Mouse (Mus musculus) R1 (cell line): ENCODE data around the gene Hoxa6.

Experiments used
- DNase-seq: peaks from one replicate; pipeline ENCODE4 v3.0.0-alpha.2; 2018; ENCODE audit warnings: low read depth, low spot score

Hoxa6 gene

DNA sequence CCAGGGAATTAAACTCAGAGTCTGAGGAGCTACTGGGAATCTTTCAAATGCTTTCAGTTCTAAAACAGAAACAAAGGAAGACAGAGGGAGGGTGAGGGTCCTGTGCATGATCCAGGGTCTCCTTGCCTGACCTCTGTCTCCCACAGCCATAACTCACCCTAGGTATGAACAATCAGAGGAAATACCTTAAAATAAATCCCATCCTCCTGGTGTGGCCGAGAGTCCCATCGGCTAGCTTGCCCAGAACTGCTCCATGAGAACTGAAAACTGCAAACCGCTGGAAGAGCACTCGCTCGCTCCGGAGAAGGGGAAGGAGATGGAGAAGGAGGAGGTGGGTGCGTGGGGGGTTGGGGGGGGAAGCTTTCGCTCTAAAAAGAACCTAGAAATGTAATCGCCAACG lies 28.8 kb downstream of the Hoxa6 start:
- DNase-seq = no peak

DNA sequence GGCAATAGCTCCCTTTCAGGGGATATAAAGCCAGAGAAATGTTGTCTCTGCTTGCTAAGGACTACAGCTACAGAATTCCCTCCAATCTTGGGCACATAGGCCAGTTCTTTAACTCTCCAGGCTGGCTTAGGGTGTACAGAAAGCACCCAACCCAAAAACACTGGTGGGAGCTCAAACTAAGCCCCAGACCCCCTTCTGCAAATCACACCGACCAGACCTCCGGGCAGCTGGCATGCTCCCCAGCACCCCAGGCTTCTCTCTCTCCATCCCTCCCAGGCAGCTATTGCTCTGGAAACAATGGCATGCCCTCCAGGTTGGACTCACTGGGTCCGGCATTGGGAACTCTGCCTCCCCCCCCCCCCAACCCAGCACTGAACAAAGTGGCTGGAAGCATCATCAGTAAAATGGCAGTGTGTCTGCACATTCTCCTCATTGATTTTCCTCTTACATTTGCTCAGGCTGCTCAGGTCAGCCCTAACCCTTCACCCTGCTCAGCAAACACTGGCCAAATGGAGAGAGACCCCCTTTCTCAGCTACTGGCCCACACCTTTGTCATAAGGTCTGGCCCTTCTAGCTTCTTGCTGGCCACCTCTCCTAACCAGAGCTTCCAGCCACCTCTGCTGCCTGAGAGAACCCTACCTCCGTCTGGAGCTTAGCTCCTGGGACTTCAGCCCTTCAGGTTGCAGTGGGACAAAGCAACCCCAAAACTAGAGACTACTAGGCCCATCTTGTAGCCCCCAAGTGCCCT lies 29.4 kb downstream of the Hoxa6 start:
- no peak for DNase-seq

DNA sequence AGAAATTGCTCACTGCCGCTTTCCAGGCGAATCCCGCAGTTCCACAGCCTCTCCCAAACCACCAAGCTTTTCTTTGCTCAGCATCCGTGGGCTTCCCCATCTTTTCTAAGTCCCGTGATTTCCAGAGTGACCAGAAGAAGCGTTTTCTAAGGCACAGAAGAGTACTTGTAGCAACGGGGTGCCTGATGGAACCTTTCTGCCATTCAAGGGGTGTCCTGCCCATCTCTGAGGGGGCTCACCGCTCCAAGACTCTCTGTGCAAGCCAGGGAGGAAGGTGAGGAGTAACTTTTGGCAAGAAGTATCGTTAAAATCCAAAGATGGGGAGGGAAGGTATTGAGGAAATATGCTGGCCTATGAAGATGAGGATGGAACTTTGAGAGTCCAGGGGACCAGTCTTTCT lies 30.7 kb downstream of the Hoxa6 start:
- no peak for DNase-seq

DNA sequence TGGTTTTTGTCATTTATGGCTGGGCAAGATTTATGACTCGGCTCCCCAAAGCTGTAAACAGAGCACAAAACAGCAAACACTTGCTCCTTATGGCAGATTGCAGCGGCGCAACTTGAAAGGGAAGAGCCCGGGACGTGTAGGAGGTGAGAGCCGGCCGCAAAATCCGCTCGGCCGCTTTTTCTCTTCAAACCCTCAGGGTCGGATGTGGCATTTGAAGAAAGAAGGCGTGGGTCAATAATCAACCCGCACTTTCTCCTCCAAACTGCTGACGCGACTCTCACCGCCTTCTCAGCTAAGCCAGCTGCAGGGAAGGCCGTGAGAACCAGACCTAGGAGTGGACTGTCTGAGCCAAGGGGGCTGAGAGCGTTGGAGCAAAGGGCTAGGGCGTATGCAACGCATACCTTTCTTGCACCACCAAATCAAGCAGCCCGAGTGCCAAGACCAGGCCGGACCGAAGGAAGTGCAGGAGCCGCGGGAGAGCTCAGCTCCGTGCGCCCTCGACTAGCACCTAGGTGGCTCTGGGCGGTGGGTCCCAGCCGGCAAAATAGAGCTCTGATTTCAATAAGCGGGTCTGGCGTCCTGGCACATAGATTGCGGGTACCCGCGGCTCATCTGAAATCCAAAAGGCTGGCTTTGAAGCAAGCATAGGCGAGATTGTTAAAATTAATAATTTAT lies 31.3 kb downstream of the Hoxa6 start, which contains the start of gene 5730596B20Rik:
Gene 5730596B20Rik (plus strand): TSS at position 438 of the 675 bp plus-strand sequence.
- DNase-seq = no peak

DNA sequence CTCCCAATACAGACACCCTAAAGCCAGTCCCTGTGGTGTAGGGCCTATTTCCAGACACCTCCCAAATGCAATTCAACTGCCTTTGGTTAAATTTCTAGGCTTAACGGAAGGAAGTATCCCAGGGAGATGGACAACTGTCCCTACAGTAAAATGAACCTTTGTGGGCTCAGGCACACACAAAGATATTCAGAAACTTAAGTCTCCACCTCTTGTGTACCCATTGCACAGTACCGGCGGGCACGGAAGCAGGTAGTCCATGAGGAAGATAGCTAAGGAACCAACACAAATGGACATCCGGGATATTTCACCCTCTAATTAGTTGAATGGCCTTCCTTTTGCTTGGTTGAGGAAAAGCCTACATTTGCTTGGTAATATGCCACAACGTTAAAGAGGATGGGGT lies 32.1 kb downstream of the Hoxa6 start:
- no peak for DNase-seq

DNA sequence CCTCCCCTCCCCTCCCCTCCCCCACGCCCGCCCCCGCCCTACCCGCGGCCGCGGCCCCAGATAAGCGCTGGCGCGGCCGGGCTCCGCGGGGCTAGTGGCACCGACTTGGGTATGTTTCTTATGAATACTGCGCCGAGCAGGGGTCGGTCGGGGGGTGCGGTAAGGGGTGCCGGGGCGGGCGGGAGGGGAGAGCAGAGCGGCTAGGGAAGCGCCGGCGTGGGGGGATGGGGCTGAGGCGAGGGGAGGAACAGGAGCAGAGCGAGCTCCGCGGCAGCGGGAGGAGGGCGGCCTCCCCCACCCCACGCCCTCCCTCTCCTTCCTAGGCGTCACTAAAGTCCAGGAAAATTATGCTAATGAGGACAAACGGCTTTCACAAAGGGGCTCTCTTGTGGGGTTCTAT lies 32.7 kb downstream of the Hoxa6 start:
- DNase-seq = no peak

DNA sequence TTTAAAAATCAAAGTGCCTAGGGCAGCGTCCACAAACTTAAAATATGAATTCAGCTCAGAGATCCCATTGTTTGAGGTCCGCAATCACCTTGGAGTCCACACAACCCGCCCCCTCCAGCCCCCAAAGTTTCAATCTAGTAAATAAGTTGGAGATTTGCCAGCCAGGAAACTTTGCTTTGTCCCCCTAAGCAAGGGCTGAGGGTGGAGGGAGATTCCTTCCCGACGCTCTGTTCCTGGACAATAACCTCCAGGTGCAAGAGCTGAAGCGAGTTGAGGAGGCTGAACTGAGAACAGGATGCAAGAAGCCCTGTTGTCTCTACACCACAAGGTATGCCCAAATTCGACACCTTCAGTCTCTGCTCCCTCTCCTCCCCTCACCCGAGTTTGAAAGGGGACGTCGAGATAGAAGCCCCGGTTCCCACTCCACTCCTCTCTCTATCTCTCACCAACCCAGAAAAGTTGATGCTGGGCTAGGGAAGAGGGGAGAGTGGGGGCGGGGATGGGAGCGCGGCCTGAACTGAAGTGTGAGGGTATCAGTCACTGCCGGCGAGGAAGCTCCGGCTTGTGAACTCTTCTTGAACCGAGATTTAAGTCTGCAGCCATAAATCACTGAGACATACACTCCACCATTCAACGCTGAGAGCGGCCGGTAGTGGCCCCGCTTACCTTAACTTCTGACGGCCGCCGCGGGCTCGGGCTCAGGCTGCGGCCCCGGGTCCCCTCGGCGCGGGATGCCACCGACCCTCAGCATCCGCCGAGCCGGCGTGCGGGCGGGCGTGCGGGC lies 33.4 kb downstream of the Hoxa6 start:
- peak; percentile 77 for DNase-seq

DNA sequence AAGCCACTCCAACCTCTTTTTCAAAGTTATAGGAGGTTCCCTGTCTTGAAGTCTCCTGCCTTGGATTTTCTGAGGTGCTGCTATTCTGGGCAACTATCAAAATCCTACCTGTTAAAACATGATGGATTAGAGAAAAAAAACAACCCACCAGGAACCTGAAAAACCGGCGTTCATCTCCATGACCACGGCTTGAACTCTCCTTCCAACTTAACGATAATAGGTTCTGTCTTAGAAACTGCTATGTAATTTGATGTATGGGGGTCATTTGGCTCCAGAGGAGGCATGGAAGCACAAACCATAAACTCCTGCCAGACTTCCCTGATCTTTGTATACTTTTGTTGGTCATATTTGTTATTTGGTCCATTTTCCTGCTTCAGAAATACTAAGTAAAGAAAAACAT lies 34.9 kb downstream of the Hoxa6 start:
- no peak for DNase-seq

DNA sequence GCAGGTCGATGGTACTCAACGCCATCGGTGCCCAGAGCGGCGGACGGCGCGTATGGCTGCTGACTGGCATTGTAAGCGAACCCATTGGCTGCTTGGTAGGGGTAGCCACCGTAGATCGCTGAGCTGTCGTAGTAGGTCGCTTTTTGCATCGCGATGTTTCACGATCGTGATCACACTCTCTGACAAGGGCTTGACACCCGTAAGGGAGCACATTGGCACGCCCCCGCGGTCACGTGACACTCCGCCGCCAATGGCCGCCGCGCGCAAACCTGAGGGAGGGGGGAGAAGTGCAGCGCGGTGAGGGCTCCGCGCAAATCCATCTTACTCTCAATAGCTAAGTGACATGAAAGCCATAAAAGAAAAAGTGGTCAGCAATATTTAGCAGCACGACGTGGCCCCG lies 36.0 kb downstream of the Hoxa6 start:
- DNase-seq = peak; percentile 97

DNA sequence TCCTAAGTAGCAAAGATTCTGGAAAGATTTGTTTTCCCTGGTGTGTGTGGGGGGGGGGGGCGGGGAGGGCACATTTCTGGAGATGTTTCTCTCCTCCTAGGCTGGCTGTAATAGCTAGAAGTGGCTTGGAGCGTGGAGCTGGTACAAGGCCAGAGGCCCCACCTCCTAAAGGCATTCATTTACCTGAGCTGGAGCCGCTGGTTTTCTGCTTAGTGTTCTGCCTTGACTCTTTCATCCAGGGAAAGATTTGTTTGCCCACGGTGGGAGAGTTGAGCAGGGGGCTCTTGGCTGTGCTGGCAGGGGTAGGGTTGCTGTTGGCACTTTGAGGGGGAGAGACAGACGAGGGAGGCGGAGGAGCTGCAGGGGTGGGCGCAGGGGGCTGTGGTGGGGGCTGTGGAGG lies 36.6 kb downstream of the Hoxa6 start:
- no peak for DNase-seq

DNA sequence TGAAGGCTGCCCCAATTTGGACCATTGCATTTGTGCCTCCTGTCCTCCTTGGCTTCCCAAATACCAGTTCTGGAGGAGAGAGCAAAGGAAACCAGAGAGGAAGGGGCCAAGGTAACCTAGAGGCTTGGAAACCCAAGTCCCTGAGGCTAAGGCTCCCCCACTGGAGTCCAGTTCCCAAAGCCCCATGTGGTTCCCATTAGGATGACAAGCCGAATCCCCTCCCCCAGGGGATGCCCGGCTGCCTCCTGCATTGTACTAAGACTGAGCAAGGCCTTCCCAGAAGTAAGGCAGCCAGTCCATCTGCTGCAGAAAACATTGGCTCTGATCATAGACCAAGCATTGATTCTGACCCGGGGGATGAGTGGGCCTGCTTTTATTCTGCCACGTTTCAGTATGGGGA lies 37.2 kb downstream of the Hoxa6 start:
- DNase-seq = no peak

DNA sequence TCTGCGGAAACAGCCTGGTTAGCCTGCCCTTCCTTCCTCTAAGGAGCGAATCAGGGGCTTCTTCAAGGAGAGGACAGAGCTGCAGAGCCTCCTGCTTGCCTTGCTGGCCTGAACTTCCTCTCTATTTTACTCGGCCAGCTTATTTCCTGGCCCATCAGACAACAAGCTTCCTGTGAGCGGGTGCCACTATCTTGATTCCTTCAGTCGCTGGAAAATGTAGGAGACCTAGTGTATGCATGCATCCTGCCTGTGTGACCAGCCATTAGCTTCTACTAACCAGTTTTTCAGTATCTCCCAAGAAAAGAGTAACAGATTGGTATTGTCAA lies 37.7 kb downstream of the Hoxa6 start:
- no peak for DNase-seq

DNA sequence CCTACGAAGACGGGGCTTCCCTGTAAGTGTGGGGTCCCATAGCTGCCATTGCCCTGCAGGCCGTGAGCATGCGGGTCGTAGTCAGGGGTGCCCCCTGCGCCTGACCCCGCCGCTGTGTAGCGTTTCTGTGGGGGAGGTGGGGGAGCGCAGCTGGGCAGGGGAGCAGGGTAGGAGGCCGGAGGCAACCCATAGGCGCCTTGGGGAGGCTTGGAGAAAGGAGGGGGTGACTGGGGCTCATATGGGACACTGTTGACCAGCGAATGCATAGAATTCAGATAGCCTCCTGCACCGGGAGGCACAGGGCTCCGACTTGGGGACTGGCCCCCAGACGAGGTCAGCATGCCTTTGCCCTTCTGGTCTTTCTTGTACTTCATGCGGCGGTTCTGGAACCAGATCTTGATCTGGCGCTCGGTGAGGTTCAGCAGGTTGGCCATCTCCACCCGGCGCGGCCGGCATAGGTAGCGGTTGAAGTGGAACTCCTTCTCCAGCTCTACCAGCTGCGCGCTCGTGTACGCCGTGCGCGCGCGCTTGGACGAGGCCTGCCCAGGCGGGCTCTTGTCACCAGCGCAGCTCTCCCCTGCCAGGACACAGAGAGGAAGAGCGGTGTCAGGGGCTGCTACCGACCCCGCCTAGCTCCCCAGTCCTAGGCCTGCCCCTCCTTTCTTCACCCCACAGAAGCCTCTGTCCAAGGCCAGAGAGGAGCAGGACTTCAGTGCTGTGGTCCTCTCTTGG lies 38.2 kb downstream of the Hoxa6 start:
- DNase-seq = no peak

DNA sequence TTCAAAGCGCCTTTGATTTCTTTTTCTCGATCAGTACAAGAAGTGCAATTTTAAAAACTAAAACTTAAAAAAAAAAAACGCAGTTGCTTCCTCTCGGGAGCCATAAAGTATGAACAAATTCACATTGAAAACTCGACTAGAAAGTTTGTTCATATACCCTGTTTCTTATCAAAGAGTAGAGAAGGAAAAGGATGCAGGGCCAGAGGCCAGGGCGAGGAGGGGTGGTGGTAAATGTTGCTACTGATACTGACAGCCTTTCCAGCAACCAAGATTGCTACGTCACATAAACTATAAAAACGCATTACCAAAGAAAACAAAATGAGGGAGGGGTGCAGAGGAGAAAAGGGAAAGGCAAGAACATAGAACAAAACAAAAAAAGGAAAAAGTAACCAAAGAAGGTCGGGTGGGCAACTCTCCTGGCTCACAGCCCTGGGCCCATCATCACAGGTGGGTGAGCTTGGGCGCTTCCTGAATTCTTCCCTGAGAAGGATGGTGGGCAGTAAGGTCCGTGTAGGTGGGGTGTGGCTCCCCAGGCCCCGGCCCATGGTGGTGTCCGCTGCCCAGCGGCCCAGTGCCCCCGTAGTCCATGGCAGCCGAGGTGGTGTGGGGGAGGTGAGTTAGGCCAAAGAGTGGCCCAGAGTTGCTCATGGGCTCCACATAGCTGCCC lies 38.9 kb downstream of the Hoxa6 start:
- no peak for DNase-seq

DNA sequence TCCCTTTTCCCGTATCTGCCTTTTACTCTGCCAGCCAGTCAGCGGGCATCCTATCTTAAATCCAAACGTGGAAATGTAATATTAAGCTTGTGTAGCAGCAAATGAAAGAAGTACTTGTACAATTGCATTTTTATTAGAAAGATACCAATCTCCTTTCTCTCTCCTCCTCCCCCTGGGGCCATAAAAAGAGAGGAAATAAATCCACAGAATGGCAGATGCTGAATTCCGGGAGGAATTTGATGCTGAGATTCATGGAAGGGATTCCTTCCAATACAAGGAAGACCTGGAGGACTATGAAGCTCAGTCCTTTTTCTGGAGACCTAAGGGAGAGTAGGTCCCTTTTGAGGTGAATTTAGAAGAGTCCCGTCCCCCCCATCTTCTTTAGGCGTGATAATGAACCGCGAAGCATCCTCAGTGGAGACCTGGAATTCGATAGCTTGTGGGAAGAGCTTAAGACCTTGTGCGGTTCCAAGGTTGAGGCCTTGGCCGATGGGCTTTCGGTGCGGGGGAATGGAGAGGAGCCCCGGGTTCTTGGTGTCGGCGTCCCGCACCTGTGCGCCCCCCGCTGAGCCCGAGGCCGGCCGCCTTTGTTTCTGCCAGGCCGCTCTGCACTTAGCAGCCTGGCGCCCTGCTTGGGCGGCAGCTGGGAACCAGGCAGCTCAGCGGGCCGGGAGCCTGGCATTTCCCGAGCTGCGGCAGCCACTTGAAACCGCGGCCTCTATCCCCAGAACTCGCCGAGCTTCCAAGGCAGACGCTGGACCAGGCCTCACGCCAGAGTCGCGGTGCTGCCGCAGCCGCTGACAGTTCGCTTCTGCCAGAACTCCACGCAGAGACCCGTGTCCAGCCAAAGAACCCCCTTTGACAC lies 40.1 kb downstream of the Hoxa6 start:
- no peak for DNase-seq

DNA sequence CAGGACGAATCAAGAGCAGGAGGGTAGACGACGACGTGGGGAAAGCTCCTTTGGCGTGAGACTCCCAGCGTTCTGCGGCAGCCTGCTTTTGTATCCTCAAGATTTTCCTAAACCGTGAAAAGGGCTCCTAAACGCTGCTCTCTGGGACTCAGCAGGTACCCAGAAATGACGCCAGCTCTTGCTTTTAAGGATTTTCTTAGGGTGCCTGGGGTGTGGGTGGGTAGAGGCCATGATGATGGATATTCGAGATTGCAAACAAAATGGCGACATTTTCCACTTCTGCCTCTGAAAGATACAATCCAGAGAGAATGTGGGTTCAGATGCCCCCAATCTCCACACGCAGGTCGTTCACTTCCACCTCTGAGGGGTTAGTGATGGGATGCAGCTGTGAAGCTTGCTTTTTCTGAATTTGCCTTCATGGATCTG lies 40.8 kb downstream of the Hoxa6 start:
- no peak for DNase-seq

DNA sequence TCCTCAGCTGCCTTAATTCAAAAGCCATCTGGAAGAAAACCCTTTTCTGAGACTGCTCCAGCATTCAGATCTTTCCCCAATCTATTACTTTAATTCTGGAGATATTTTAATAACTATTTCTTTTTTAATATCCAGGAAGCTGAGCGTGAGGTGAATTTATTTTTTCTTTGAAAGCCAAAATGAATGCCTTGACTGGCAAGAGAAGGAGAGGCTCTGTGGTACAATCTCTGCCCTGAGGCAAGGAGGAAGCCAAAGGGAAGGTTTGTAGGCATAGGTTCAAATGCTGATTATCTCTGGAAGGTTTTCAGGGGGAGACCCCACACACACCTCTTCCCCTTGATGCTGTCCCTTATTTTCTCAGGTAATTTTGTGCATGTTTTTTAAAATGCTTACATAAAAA lies 41.3 kb downstream of the Hoxa6 start:
- DNase-seq = no peak

DNA sequence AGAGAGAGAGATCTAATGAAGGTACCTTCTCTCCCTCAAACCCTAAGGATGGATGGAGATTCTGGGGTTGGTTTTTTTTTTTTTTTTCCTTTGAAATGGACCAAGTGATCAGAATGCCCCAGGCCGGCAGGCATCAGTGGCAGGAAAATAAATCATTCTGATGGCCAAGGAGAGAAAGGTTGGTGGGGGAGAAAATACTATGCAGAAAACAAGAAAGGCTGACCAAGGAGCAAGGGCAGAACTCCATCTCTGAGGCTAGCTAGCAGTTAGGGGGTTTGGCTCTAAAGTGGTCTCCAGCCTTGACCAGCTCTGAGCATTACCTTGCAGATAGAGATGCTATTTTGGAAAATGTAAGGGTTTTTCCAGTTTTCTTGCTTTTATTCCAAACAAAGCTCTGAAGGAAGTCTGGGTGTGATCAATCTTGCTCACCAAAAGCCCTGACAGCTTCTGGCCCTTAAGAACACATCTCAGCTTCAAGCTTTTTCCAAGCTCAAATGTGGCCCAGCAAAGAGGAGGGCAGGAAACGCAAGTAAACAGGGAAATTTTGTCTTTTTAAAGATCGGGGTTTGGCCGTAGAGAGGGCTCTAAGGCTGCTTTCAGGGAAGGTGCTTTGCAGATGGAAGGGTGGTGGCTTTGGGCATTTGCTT lies 42.0 kb downstream of the Hoxa6 start:
- DNase-seq = no peak

DNA sequence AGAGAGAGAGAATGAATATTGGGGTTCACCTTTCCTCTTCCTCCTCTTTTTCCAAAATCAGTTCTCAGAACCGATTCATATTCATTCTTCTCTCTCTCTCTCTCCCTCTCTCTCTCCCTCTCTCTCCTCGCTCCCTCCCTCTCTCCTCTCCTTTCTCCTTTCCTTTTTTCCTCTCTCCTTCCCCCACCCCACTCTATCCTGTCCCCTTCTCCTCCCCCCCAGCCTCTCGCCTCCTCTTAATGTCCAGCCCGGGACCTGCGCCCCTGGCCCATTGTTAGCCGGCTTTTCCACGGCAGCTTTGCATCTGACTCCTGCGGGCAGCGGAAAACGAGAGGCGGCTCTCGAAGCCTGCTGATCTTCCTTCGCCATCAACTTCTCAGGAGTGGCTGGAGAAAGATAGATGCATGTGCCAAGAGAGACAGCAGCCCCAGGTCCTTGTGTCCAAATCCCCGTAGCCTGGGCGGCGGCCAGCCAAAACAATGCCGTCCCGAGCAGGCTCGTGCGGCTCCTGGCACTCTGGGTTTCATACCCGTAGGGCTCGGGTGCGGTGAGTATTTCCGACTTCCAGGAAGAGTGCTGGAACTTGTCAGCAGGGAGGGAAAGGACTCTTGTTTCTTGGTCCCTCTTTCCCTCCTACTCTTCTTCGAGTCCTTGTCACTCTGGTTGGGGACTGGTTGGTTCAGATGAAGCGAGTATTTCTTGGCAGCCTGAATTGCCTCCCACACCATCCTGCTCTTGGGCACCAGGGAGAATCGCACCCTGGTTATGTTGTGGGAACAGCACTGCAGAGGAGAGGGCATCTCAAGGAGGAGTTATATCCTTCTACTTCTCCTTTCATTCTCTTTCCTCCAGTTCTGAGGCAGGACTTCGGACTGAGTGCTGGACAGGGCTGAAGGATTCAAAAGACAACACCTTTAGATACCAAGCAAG lies 42.8 kb downstream of the Hoxa6 start:
- DNase-seq = no peak
